Mouse (Mus musculus): ENCODE measurements around the gene Clcf1.

The Clcf1 gene

GRCm38 (mm10) chr19:4214071-4214770, at the start of gene Clcf1, which contains the start of gene AC109138.7:
TSS of gene Clcf1 (plus strand) at chr19:4214238.
TSS of gene AC109138.7 (plus strand) at chr19:4214357.
- DNase-seq (ENCODE audit: low read depth), result peak; percentile 71

GRCm38 (mm10) chr19:4164721-4165120, 49.3 kb upstream of the Clcf1 start:
- no peak for DNase-seq (ENCODE audit: low read depth)

GRCm38 (mm10) chr19:4166678-4167476, 47.2 kb upstream of the Clcf1 start:
- no peak for DNase-seq (ENCODE audit: low read depth)

- peak; percentile 94 for DNase-seq (ENCODE audit: low read depth)
These were observed 44.7 kb upstream of the Clcf1 start for GRCm38 (mm10) chr19:4169378-4169784.

DNA sequence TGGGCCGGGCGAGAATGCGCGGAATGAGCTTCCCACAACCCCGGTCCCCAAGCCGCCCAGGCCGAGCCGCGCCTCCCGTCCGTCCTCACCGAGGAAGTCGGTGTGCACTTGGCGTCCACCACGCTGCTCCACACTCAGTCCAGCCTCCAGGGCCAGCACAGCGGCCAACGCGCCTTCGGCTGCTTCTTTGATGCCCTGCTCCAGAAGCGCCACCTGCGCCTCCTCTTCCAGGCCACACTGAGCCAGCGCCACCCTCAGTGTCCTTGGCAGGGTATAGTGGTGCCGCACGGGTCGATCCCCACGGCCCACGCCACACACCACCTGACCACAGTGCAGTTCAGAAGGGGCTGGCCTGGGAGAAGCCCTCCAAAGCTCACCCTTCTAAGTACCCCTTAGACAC, 44.2 kb upstream of the Clcf1 start:
- DNase-seq (ENCODE audit: low read depth), result no peak

DNA sequence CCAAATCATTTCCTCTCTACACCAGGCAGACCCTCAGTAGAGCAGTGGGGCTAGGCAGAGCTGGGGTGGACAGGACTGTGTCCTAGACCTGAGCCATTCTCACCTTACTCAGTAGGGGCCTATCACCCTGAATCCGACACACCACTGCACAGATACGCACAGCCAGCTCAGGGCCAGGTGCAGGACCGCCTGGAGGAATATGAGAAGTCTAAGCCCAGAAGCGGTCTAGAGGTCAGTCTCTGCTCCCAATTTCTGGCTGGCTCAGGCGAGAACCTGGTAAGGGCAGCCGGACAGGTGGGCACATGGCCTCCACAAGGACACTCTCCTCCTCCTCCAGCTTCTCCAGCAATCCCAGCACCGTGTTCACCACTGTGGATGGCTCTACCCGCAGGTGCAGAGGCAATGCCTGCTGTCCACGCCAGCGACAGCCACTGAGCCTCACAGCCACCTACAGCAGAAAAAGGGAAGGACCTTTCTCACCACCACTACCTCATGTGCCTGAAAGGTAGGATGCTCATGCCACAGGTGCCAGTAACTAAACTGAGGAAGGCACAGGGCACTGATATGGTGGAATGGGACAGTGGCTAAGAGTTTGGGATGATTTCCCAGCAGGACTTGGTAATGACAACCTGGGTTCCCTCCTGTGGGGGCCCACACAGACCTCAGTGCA, 43.2 kb upstream of the Clcf1 start:
- no peak for DNase-seq (ENCODE audit: low read depth)

GRCm38 (mm10) chr19:4171393-4172290, 42.4 kb upstream of the Clcf1 start:
- DNase-seq (ENCODE audit: low read depth), result no peak

GRCm38 (mm10) chr19:4172925-4173324, 41.1 kb upstream of the Clcf1 start:
- no peak for DNase-seq (ENCODE audit: low read depth)

- DNase-seq (ENCODE audit: low read depth), result no peak
These were observed 38.6 kb upstream of the Clcf1 start, which contains the start of gene Carns1 for GRCm38 (mm10) chr19:4175368-4175947. TSS of gene Carns1 (minus strand) at chr19:4175479.

- no peak for DNase-seq (ENCODE audit: low read depth)
These were observed 33.6 kb upstream of the Clcf1 start for GRCm38 (mm10) chr19:4180411-4180810.

DNA sequence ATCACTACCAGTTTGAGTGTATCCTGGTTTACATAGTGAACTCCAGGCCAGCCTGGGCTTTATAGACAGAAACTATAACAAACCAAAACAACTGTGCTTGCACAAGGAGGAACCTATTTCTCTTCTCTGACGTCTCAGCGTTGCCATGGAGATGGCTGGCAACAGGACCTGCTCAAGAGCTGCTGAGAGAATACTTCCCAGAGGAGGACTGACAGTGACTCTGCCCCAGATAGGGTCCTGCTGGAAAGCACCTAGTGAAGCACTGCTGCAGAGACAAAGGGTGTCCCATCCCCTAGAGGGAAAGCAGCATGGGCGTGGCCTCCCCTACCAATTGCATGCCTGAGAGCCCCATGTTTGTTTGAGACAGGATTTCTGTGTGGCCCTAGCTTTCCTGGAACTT, 32.1 kb upstream of the Clcf1 start:
- DNase-seq (ENCODE audit: low read depth), result no peak

DNA sequence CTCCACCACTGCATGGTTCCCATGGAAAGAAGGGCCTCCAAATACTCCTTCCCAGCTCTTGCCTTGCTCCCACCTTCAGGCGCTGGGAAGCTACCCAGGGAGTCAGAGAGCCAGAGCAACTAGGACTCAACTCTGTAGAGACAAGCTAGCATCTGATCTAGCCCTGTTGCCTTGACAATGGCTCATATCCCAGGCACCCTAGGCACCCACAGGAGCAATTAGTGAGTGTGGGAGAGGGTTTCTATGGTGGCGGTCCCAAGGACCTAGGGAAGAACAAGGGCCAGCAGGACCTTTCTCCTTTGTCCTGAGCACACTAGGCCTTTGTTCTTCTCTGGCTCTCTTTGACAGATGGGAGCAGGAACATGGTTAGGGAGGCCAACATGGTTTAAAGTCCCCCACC, 30.3 kb upstream of the Clcf1 start:
- no peak for DNase-seq (ENCODE audit: low read depth)

GRCm38 (mm10) chr19:4184976-4185975, 28.8 kb upstream of the Clcf1 start:
- no peak for DNase-seq (ENCODE audit: low read depth)

DNA sequence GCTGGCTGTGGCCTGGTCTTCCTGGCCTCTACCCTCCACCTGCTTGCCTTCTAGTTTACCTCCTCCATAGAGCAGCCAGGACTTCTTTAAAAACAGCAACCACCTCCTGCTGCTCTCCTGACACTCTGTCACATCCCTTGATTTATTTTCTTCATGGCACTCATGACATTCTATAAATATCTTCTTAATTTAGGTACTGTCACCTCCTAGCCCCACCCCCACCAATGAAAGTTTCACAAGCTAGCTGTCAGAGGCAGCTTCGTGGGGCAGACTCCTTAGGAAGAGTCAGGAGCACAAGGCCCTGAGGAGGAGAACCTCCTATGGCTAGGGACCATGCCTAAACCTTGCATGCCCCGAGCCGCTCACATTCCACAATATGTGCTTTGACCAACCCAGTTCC, 26.7 kb upstream of the Clcf1 start:
- DNase-seq (ENCODE audit: low read depth), result no peak

- no peak for DNase-seq (ENCODE audit: low read depth)
These were observed 24.9 kb upstream of the Clcf1 start for GRCm38 (mm10) chr19:4189051-4189620.

DNA sequence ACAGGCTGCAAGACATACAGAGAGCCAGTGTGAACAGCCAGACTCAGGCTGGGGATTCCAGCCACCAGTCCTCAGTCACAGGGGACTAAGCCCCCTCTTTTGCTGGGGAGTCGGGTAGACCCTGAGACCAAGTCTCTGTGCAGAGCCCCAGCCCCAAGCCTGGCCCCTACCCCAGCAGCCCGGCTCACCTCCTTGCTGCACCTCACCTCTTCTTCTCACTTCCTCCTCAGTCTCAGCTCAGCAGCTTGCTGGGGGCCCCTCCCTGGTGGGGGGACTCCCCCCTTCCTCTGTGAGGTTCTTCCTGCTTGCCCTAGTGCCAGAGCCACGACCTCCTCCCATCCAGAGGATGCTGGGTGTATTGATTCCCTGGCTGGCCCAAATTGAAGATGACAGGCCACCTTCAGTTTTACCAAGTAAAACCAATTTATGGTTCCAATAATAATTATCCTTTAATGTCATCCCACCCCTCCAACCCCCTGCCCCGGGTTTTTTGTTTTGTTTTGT, 23.2 kb upstream of the Clcf1 start, which contains the start of gene Tbc1d10c:
TSS of gene Tbc1d10c (minus strand) at position 454 of the 504 bp plus-strand sequence.
- no peak for DNase-seq (ENCODE audit: low read depth)

- DNase-seq (ENCODE audit: low read depth), result peak; percentile 73
These were observed 22.3 kb upstream of the Clcf1 start, which contains the start of gene Ppp1ca for GRCm38 (mm10) chr19:4191528-4192250. TSS of gene Ppp1ca (plus strand) at chr19:4192065.

GRCm38 (mm10) chr19:4192251-4192985, 21.6 kb upstream of the Clcf1 start:
- DNase-seq (ENCODE audit: low read depth), result no peak
